Mouse (Mus musculus) megakaryocyte progenitor cell, adult 5-6 weeks (primary cell): Measurements from ENCODE around the gene Htr5b. TPM values are rescaled to one million over a fixed set of nuclear protein-coding genes. Genes with fewer than 3 reads are reported as not detected.

Experiments
- ATAC-seq: replicated peaks from 2 replicates; pipeline ENCODE4 v1.8.0; 2016; ENCODE audit warnings: mild to moderate bottlenecking, moderate TSS enrichment, inconsistent platforms; ENCODE audit not compliant: poor library complexity
- total RNA-seq, 2 experiments: library from RNA; stranded (forward) in 1 of 2; stranded (reverse) in 1 of 2; fragments of 157-497, 149-512 nt in 1 of 2; fragments of 200-1000 nt in 1 of 2; gene quantifications; 2 replicates each; pipeline versions ENCODE4 v1.2.3 to v1.2.4; 2015 to 2017

Gene Htr5b
- total RNA-seq (2015) (not detected in 2 replicates), total RNA-seq (2017) (not detected in 2 replicates)

- peak; percentile 53; the same call in 1 of the 2 replicates for ATAC-seq
These were observed at the start of gene Htr5b for GRCm38 (mm10) chr1:121528399-121528720. Gene Htr5b, minus strand, starts transcription at chr1:121528465.

GRCm38 (mm10) chr1:121577491-121577890, 49.2 kb upstream of the Htr5b start:
- ATAC-seq, result no peak

DNA sequence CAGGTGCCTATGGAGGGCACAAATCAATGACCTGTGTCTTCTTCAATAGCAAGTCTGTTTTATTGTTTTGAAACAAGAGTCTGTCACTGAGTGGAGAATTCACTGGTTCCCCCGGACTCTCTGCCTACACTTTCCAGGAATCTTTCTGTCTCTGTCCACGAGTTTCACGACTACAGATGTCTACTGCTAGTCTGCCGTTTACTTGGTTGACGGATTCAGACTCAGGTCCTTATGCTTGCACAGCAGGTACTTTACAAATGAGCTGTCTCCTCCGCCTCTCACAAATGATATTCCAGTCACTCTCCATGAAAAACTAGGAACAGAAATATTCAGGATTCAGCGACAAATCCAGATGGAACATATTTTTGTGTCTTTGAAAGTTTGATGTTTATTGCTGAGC, 42.3 kb upstream of the Htr5b start:
- ATAC-seq, result no peak

DNA sequence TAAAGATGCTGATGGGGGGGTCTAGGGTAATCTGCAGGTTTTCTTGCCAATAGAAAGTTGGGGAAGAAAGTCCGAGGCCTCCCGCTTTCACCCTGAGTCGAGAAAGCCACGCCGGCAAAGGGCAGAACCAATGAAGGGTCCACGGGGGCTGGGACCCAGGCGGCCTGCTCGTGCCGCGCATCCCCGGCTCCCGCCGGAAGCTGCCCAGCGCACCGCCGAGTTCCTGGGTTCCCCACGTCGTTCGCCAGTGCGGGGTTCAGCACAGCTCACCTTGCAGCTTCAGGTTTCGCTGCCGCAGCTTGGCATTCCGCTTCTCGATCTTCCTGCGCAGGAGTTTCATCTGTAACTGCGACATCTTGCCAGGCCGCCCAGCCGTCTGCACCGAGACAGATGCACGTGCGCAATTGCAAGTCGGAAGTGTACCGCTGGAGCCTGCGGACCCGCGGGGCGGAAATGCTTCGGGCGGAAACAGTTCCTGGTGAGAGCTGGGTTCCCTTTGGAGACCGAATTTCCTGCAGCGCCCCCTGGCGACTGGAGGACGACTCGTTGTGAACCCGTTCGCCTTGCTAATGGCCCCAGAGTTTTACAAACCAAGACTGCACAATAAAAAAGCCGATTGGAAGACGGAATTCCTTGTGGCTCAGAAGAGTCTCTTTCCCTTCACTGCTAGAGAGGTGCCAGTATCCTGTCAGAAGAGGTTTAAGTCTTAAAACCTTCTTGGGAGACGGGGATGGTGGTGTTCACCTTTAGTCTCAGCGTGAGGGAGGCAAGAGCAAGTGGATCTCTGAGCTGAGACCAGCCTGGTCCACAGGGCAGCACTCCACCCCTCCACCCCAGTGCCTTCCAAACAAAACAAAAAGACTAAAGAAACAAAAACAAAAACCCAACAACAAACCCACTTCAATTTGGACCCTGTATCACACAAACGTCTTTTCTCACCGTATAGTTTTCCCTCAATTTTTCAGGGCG, 39.5 kb upstream of the Htr5b start, which contains the start of gene Ddx18:
Ddx18 (minus strand) TSS at position 469 of the 969 bp plus-strand sequence.
- ATAC-seq, result peak; percentile 99

- ATAC-seq, result 0 out of 2 replicates have a peak, but pooled peaks have one; percentile 9
These were observed 29.6 kb upstream of the Htr5b start for GRCm38 (mm10) chr1:121557861-121558260.

GRCm38 (mm10) chr1:121551457-121551835, 23.2 kb upstream of the Htr5b start:
- no peak for ATAC-seq

- no peak for ATAC-seq
These were observed 22.7 kb upstream of the Htr5b start for GRCm38 (mm10) chr1:121550801-121551456.

DNA sequence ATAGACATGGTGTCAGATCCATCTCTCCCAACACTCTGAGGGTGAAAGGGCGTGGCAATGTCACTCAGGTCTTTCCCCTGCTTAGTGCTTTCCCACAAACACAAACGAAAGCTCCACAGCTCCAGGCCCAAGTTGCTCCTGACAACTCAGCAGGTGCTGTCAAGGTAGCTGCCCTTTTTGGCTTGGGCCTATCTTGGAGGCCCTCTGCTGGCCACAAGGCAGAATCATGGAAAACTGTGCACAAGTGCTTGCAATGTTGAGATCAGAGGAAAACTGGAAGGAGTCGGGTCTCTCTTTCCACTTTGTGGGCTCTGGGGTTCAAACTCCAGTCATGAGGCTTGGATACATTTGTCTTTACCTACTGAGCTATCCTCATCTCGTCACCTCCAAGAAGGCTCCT, 21.2 kb upstream of the Htr5b start:
- peak; percentile 51; the same call in 1 of the 2 replicates for ATAC-seq

- no peak for ATAC-seq
These were observed 20.4 kb upstream of the Htr5b start for GRCm38 (mm10) chr1:121548667-121549066.

- no peak for ATAC-seq
These were observed 18.6 kb upstream of the Htr5b start for GRCm38 (mm10) chr1:121546844-121547243.

GRCm38 (mm10) chr1:121540361-121540760, 12.1 kb upstream of the Htr5b start:
- no peak for ATAC-seq

DNA sequence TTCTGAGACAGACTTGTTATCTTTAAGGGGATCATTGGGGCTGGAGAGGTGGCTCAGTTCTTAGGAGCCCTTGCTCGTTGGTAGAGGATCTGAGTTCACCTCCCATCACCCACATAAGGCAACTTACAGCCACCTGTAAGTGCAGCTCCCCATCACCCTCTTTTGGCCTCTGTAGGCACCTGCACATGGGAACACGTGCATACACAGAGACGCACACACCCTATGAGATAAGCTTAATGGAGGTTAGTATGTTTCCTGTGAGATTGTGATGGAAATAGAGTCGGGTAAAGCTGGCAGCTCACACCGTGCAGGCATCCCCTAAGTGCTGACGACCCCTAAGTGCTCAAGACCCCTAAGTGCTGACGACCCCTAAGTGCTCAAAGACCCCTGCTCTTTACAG, 3.2 kb upstream of the Htr5b start:
- no peak for ATAC-seq

GRCm38 (mm10) chr1:121529286-121529685, 1.0 kb upstream of the Htr5b start:
- no peak for ATAC-seq

GRCm38 (mm10) chr1:121527600-121528398, 466 bp downstream of the Htr5b start:
- peak; percentile 42 for ATAC-seq

DNA sequence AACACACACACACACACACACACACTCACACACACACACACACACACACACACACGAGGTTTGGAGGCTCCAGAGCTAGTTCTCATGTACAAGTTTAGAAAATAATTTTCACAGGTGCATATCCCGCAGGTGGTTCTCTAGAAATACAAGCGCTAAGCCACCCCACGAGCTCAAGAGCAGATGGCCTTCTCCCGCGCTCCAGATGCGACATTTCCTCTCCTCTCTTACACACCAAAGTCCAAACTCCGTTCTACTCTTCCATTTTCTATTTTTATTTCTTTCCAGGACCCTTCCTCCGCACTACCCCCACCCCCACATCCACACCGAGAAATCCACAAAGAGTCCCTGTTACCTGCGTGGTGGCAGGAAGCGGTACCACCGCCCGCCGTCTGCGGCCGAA, 1.2 kb downstream of the Htr5b start:
- no peak for ATAC-seq

DNA sequence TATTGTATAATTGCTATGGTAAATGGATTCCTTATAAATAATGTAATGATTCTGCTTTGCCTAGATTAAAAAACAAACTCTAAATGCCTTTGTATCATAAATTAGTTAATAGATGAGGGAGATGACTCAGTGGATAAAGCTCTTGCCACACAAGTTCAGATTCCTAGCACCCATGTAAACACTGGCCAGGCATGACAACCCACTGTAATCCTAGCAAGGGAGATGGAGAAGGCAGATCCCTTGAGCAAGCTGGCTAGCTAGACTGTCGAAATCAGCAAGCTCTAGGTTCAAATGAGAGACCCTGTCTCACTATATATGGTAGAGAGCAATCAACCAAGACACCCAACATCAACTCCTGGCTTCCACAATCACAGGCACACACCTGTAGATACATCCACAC, 9.7 kb downstream of the Htr5b start:
- ATAC-seq, result no peak

- peak; percentile 38; the same call in 1 of the 2 replicates for ATAC-seq
These were observed 16.3 kb downstream of the Htr5b start for GRCm38 (mm10) chr1:121511966-121512365.

GRCm38 (mm10) chr1:121511186-121511585, 17.1 kb downstream of the Htr5b start:
- ATAC-seq, result no peak

- no peak for ATAC-seq
These were observed 17.7 kb downstream of the Htr5b start for GRCm38 (mm10) chr1:121510420-121511140.

- peak; percentile 80 for ATAC-seq
These were observed 19.5 kb downstream of the Htr5b start for GRCm38 (mm10) chr1:121508729-121509128.
